Mouse (Mus musculus): ENCODE measurements around the gene Evpl. TPM values are rescaled to one million over a fixed set of nuclear protein-coding genes. Genes with fewer than 3 reads are reported as not detected.
A peak's percentile ranks its signal among the peaks of the same experiment; 100 is the strongest.

Evpl gene
- polyA plus RNA-seq, 1 experiment from 2014 or later: 4.1 TPM

GRCm38 (mm10) chr11:116219885-116220284 is 18.0 kb downstream of the Evpl start:
- H3K9ac ChIP-seq (ENCODE audit: low read depth, low read length): no peak overlapping the region
- TF ChIP-seq CTCF (IDR thresholded peaks at IDR 0.05; ENCODE audit: low read depth): peak; percentile 82
- no peak overlapping the region for H3K4me2 ChIP-seq (ENCODE audit: low read length)
- peak; percentile 77 for DNase-seq (ENCODE audit: low spot score)
- H3K4me3 ChIP-seq (replicated peaks; ENCODE audit: low read depth, low read length): no peak overlapping the region
- peaks cover 18% of the 10 kb centered on the region for H3K4me1 ChIP-seq (replicated peaks; ENCODE audit: insufficient read depth, low read length)
- no peaks in the 10 kb centered on the region for H3K36me3 ChIP-seq (ENCODE audit: insufficient read depth, low read length)
- 27% methylated on average over 4 of the region's 4 CpGs for WGBS
- no peak overlapping the region for H3K27ac ChIP-seq
- no peaks in the 10 kb centered on the region for H3K27me3 ChIP-seq (ENCODE audit: insufficient read depth, low read length)
- ATAC-seq (replicated peaks; ENCODE audit: low FRiP score, low read depth): 0 out of 2 replicates have a peak, but pooled peaks have one; percentile 6
- H3K9me3 ChIP-seq (replicated peaks; ENCODE audit: low read length): no peaks in the 10 kb centered on the region

- WGBS: 47% methylated on average over 7 of the region's 7 CpGs
- no peaks in the 10 kb centered on the region for H3K9me3 ChIP-seq (replicated peaks; ENCODE audit: low read length)
- H3K27ac ChIP-seq: peak overlapping the region; percentile 72
- no peak for TF ChIP-seq CTCF (IDR thresholded peaks at IDR 0.05; ENCODE audit: low read depth)
- no peak overlapping the region for H3K9ac ChIP-seq (ENCODE audit: low read depth, low read length)
- peaks cover 18% of the 10 kb centered on the region for H3K4me1 ChIP-seq (replicated peaks; ENCODE audit: insufficient read depth, low read length)
- no peak overlapping the region for H3K4me2 ChIP-seq (ENCODE audit: low read length)
- DNase-seq (ENCODE audit: low spot score) (peak; percentile 80), ATAC-seq (replicated peaks; ENCODE audit: low FRiP score, low read depth) (peak; percentile 54)
- no peaks in the 10 kb centered on the region for H3K36me3 ChIP-seq (ENCODE audit: insufficient read depth, low read length)
- no peaks in the 10 kb centered on the region for H3K27me3 ChIP-seq (ENCODE audit: insufficient read depth, low read length)
- no peak overlapping the region for H3K4me3 ChIP-seq (replicated peaks; ENCODE audit: low read depth, low read length)
Measured at GRCm38 (mm10) chr11:116218737-116219400, 19.0 kb downstream of the Evpl start.

GRCm38 (mm10) chr11:116218263-116218662 is 19.6 kb downstream of the Evpl start:
- H3K9ac ChIP-seq (ENCODE audit: low read depth, low read length): no peak overlapping the region
- no peaks in the 10 kb centered on the region for H3K27me3 ChIP-seq (ENCODE audit: insufficient read depth, low read length)
- DNase-seq (ENCODE audit: low spot score) (peak; percentile 62), ATAC-seq (replicated peaks; ENCODE audit: low FRiP score, low read depth) (no peak)
- H3K4me1 ChIP-seq (replicated peaks; ENCODE audit: insufficient read depth, low read length): peaks cover 18% of the 10 kb centered on the region
- H3K4me3 ChIP-seq (replicated peaks; ENCODE audit: low read depth, low read length): no peak overlapping the region
- H3K9me3 ChIP-seq (replicated peaks; ENCODE audit: low read length): no peaks in the 10 kb centered on the region
- no peak for TF ChIP-seq CTCF (IDR thresholded peaks at IDR 0.05; ENCODE audit: low read depth)
- H3K36me3 ChIP-seq (ENCODE audit: insufficient read depth, low read length): no peaks in the 10 kb centered on the region
- H3K4me2 ChIP-seq (ENCODE audit: low read length): no peak overlapping the region
- peak overlapping the region; percentile 72 for H3K27ac ChIP-seq
- WGBS: 44% methylated on average over 2 of the region's 2 CpGs

- Histone ChIP-seq H3K27ac (no peak overlapping the region), H3K9ac (ENCODE audit: low read depth, low read length) (no peak overlapping the region), H3K4me1 (replicated peaks; ENCODE audit: insufficient read depth, low read length) (peaks cover 12% of the 10 kb centered on the region), H3K36me3 (ENCODE audit: insufficient read depth, low read length) (no peaks in the 10 kb centered on the region), H3K9me3 (replicated peaks; ENCODE audit: low read length) (no peaks in the 10 kb centered on the region), H3K4me3 (replicated peaks; ENCODE audit: low read depth, low read length) (no peak overlapping the region), H3K27me3 (ENCODE audit: insufficient read depth, low read length) (no peaks in the 10 kb centered on the region), H3K4me2 (ENCODE audit: low read length) (no peak overlapping the region)
- no peak for TF ChIP-seq CTCF (IDR thresholded peaks at IDR 0.05; ENCODE audit: low read depth)
- ATAC-seq (replicated peaks; ENCODE audit: low FRiP score, low read depth) (no peak), DNase-seq (ENCODE audit: low spot score) (no peak)
- 67% methylated on average over 11 of the region's 11 CpGs for WGBS
Measured at GRCm38 (mm10) chr11:116216549-116216948, 21.3 kb downstream of the Evpl start.

GRCm38 (mm10) chr11:116215991-116216390 is 21.9 kb downstream of the Evpl start:
- ATAC-seq (replicated peaks; ENCODE audit: low FRiP score, low read depth) (no peak), DNase-seq (ENCODE audit: low spot score) (no peak)
- 90% methylated on average over 6 of the region's 6 CpGs for WGBS

GRCm38 (mm10) chr11:116215181-116215580 is 22.7 kb downstream of the Evpl start:
- DNase-seq (ENCODE audit: low spot score) (peak; percentile 35), ATAC-seq (replicated peaks; ENCODE audit: low FRiP score, low read depth) (no peak)
- TF ChIP-seq CTCF (IDR thresholded peaks at IDR 0.05; ENCODE audit: low read depth): peak; percentile 60; the same call in 1 of the 2 replicates
- H3K27ac ChIP-seq: no peak overlapping the region
- H3K4me2 ChIP-seq (ENCODE audit: low read length): no peak overlapping the region
- H3K9ac ChIP-seq (ENCODE audit: low read depth, low read length): no peak overlapping the region
- no peaks in the 10 kb centered on the region for H3K36me3 ChIP-seq (ENCODE audit: insufficient read depth, low read length)
- 87% methylated on average over 7 of the region's 7 CpGs for WGBS
- H3K4me1 ChIP-seq (replicated peaks; ENCODE audit: insufficient read depth, low read length): peaks cover 12% of the 10 kb centered on the region
- no peaks in the 10 kb centered on the region for H3K27me3 ChIP-seq (ENCODE audit: insufficient read depth, low read length)
- H3K4me3 ChIP-seq (replicated peaks; ENCODE audit: low read depth, low read length): no peak overlapping the region
- H3K9me3 ChIP-seq (replicated peaks; ENCODE audit: low read length): no peaks in the 10 kb centered on the region

More at GRCm38 (mm10) chr11:116215991-116216390, 21.9 kb downstream of the Evpl start:
- Histone ChIP-seq H3K9me3 (replicated peaks; ENCODE audit: low read length) (no peaks in the 10 kb centered on the region), H3K27ac (no peak overlapping the region), H3K36me3 (ENCODE audit: insufficient read depth, low read length) (no peaks in the 10 kb centered on the region), H3K9ac (ENCODE audit: low read depth, low read length) (no peak overlapping the region), H3K27me3 (ENCODE audit: insufficient read depth, low read length) (no peaks in the 10 kb centered on the region), H3K4me3 (replicated peaks; ENCODE audit: low read depth, low read length) (no peak overlapping the region), H3K4me2 (ENCODE audit: low read length) (no peak overlapping the region), H3K4me1 (replicated peaks; ENCODE audit: insufficient read depth, low read length) (peaks cover 12% of the 10 kb centered on the region)
- TF ChIP-seq CTCF (IDR thresholded peaks at IDR 0.05; ENCODE audit: low read depth): no peak

Measured in kidney, postnatal 0 days (tissue).